Mouse (Mus musculus) effector memory CD4-positive, alpha-beta T cell, adult 7 months (primary cell): ENCODE measurements around the gene Inafm1. TPM values are rescaled to one million over a fixed set of nuclear protein-coding genes. Genes with fewer than 3 reads are reported as not detected.

Source experiments
- polyA plus RNA-seq: library from polyadenylated mRNA; unstranded; fragments of 100-300 nt; shearing (Covaris generic); gene quantifications from one replicate; pipeline ENCODE4 v1.2.1, GENCODE M21; 2017

Gene Inafm1
- 2.8 TPM for polyA plus RNA-seq

DNA sequence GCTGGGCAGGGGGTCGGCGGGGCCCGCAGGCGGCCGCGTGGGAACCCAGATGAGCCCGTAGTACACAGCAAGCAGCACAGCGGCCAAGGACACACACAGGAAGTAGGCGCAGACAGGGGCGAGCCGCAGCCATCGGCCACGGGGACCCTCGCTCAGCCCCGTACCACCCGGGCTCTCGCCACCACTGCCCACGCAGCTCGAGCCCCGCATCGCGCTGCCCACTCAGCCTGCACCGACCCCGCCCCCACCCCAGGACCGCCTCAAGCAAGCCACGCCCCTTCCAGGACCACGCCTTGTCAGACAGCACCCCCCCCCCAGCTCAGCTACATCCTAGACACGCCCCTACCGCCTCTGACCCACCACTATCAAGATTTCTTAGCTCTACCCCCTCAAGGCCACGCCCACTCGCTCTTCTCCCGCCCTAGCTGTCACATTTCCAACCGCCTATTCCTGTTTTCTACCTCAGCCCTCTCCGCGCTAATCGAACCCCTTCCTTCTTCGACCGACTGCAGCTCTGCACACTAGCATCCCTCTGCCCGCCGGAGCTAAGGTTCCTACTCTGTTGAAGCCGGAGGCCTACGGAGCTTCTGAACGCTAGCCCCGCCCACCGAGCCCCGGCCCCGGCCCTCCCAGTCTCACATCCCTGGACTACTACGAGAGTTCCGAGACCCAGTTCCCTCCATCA is at the start of gene Inafm1:
Gene Inafm1 (minus strand): TSS at position 537 of the 685 bp plus-strand sequence.

DNA sequence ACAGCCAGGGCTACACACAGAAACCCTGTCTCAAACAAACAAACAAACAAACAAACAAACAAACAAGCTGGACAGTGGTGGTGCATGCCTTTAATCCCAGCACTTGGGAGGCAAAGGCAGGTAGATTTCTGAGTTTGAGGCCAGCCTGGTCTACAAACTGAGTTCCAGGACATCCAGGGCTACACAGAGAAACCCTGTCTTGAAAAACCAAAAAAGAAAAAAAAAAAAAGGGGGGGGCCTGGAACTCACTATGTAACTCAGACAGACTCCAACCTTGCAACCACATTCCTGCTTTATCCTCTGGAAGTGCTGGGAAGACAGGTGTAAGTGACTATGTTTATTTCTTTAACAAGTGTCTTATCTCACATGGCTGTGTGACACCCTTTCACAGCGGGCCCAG is 34.7 kb upstream of the Inafm1 start, which contains the start of gene Bbc3:
Gene Bbc3 (plus strand): TSS at position 301 of the 400 bp plus-strand sequence.

DNA sequence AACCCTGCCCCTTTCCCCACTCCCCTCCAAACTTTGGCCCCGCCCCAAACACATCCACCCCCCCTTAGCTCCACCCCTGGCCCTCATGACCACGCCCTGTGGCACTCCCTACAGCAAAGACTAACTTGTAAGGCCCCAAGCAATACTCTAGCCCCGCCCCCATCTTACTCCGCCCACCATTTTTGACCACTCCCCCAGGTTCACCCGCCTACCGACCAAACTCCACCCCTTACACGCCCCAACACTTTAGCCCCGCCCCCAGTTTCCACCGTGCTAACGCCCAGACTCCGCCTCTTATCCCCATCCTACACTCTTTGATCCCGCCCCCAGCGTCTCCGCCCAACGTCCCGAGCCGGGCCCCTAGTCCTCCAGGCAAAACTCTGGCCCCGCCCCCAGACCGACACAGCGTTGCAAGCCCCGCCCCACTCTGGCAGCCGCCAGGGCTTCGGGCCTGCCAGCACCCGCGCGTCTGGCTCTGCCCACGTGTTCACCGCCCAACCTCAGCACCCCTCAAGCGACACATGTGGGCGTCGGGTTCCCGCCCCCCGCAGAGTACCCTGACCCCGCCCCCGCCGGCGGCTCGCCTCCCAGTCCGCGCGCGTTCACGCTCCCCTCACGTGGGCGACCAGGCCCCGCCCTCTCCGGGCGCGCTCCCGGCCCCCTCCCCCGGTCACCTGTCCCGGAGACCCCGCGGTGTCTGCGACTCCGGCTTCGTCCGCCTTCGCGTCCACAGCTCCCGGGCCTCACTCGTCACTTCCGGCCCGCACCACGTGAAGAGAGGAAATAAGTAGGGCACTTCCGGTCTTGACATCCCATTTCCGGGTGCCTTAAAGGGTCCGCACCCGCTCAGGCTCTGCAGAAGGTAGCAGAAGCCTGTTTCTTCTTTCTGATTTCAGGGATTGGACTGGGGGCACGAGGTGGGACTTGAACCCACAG is 12.9 kb upstream of the Inafm1 start, which contains the start of gene Ccdc9:
Gene Ccdc9 (minus strand): TSS at position 770 of the 936 bp plus-strand sequence.

DNA sequence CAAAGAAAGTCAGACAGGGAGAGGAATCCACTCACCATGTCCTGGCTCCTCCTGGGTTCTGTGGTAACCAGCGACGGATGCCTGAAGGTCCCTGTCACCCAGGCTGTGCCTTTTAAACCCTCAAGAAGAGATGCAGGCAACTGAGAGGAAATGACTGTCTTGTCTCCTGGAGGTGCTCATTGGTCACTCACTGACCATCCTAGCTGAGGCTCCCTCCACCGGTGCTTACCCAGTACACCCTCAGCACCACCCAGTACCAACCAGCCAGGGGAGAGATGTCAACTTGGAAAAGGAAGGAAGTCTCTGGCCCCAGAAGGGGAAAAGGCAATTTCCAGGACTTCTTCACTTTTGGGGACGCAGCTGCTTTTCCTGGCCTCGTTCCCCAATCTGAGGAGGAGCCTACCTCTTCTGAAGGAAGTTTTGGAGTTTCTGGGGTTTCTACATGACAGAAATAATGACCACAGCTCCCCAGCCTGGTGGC is 14.3 kb downstream of the Inafm1 start, which contains the start of gene C5ar1:
Gene C5ar1 (minus strand): TSS at position 431 of the 481 bp plus-strand sequence.

DNA sequence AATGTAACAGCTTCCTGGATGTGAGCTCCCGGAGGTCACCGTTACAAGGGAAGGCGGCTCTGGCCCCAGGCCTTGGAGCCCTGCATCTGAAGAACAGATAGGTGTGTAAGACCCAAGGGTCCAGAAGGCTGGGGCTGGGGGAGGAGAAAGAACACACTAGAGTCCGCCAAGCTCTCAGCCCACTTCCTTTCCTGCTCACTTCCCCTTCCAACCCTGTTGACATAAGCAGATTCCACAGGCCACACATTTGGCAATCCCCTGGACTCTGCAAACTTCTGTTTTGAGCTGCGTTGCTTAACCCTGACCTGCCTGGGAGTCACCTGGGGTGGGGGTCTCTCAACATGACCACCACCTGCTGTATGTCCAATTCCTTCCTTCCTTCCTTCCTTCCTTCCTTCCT is 29.4 kb downstream of the Inafm1 start, which contains the start of gene C5ar2:
Gene C5ar2 (minus strand): TSS at position 88 of the 400 bp plus-strand sequence.

Other genes with a start within 250 kb of the Inafm1 start
- gene Bicra, start 225.7 kb downstream of the Inafm1 start, polyA plus RNA-seq, result 5.0 TPM
- 0.49 TPM for gene Zfp541, start 211.8 kb downstream of the Inafm1 start, polyA plus RNA-seq
- 297 TPM for gene Napa, start 175.2 kb downstream of the Inafm1 start, polyA plus RNA-seq
- 25.8 TPM for gene Kptn, start 153.7 kb downstream of the Inafm1 start, polyA plus RNA-seq
- gene Slc8a2, start 143.8 kb downstream of the Inafm1 start, polyA plus RNA-seq, result not detected
- gene Meis3, start 98.5 kb downstream of the Inafm1 start, polyA plus RNA-seq, result 44.3 TPM
- 18.6 TPM for gene Dhx34, start 51.6 kb downstream of the Inafm1 start, polyA plus RNA-seq
- gene C5ar2, start 29.5 kb downstream of the Inafm1 start, polyA plus RNA-seq, result not detected
- not detected for gene C5ar1, start 14.1 kb downstream of the Inafm1 start, polyA plus RNA-seq
- 97.9 TPM for gene Ccdc9, start 13.2 kb upstream of the Inafm1 start, polyA plus RNA-seq
- gene Bbc3, start 34.8 kb upstream of the Inafm1 start, polyA plus RNA-seq, result 74.6 TPM
- 104 TPM for gene Sae1, start 114.2 kb upstream of the Inafm1 start, polyA plus RNA-seq
- 16.5 TPM for gene Zc3h4, start 127.3 kb upstream of the Inafm1 start, polyA plus RNA-seq
- gene Tmem160, start 179.2 kb upstream of the Inafm1 start, polyA plus RNA-seq, result 74.5 TPM
- 0.27 TPM for gene Npas1, start 204.1 kb upstream of the Inafm1 start, polyA plus RNA-seq